Mouse (Mus musculus): ENCODE data around the gene Fam69a.
"Not testable (repeated sequence)": the region's sequence is repeated elsewhere in the genome, so short reads cannot be mapped to it uniquely, and the experiment has no call there.

Gene Fam69a

DNA sequence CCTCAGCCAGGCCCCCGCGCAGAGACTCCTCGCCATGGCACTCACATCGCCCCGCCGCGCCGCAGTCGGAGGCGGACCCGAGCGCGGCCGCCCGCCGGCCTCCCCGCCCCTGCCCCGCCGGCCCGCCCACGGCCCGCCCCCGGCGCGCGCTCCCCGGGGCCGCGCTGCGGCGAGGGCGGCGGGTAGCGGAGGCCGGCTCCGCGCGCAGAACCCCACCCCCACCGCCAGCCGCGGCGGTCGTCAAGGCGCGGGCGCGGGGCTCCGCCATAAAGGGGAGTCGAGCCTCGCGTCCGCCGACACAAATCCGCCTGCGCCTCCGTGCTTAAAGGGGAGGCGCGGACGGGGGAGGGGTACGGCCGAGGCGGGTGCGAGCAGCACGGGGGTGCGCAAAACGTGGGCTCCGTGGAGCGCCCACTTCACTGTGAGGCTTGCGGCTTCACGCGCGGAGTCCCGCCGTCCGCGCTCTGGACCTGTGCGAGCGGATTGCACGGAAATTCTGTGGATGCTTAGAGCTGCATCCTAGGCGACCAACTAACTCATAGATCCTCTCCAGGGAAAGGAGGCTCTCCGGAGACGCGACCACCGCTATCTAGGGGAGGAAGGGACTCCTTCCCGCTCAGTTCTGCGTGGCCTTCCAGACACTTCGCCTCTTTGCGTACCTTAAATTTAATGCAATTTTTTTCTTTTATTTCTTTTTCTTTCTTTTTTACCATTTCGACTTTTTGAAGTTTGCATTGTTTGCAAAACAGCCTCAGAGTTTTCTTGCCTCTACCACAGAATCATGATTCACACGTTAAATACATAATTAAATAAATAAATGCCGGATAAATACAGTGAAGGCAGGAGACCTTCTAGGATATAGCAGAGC is at the start of gene Fam69a:
Gene Fam69a (minus strand): TSS at position 119 of the 868 bp plus-strand sequence.
- peak in 1 of 2 experiments; percentile 35 for DNase-seq (ENCODE audit: low read depth in 1 of 2, low spot score in 2 of 2)

GRCm38 (mm10) chr5:108035523-108035922 is 48.6 kb upstream of the Fam69a start:
- no peak for DNase-seq (ENCODE audit: low read depth in 1 of 2, low spot score in 2 of 2)

DNA sequence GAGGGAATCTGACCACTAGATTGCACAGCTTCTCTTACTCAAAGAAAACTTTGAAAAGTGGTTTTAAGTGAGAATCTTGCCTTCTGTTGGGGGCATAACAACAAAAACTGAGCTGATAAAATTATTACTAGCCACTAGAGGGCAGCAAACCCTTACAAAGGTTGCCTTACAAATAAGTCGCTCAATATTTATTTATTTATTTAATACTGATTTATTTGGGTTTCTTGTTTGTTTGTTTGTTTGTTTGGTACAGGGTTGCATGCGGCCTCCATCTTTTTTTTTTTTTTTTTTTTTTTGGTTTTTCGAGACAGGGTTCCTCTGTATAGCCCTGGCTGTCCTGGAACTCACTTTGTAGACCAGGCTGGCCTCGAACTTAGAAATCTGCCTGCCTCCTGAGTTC is 47.3 kb upstream of the Fam69a start:
- DNase-seq (ENCODE audit: low read depth in 1 of 2, low spot score in 2 of 2), result no peak

GRCm38 (mm10) chr5:108031267-108031666 is 44.4 kb upstream of the Fam69a start:
- peak; percentile 27 to 40 for DNase-seq (ENCODE audit: low read depth in 1 of 2, low spot score in 2 of 2)

- no peak for DNase-seq (ENCODE audit: low read depth in 1 of 2, low spot score in 2 of 2)
Observed at GRCm38 (mm10) chr5:108029968-108030367, 43.1 kb upstream of the Fam69a start.

GRCm38 (mm10) chr5:108028797-108029536 is 42.1 kb upstream of the Fam69a start:
- DNase-seq (ENCODE audit: low read depth in 1 of 2, low spot score in 2 of 2), result not testable (repeated sequence)

DNA sequence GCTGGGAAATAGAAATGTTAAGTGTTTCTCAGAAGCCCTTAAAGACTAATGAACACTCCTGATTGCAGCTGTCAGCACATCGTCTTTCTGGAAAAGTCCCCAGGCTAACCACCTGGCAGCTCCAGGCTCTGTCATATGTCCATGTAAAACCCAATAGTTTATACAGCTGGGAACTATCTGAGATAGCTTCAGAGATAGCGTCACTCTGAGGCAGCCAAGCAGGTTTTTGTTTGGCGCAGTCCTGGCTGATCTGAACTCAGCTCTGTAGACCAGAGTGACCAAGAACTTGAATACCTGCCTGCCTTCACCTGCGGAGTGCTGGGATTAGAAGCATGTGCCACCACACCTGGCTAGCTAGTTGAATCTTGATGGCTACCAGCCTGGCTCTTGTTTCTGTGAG is 41.3 kb upstream of the Fam69a start:
- no peak for DNase-seq (ENCODE audit: low read depth in 1 of 2, low spot score in 2 of 2)

DNA sequence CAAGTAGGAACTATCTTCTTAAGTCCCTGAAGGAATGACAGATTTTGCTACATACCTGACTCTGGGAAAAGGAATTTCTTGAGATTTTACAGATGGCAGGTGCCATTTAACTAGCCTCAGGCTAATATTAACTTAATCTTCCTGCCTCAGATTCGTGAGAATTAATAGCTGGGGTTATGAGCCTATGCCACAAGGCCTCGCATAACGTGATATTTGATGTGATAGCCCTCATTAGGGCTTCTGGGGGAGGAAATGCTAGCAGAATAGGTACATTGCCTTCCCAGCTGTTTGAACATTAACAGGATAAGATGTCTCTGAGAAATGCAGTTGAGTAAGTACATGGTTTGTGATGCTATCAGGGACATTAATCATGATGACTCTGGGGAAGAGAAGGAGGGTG is 34.5 kb upstream of the Fam69a start:
- DNase-seq (ENCODE audit: low read depth in 1 of 2, low spot score in 2 of 2), result no peak

GRCm38 (mm10) chr5:108019367-108019766 is 32.5 kb upstream of the Fam69a start:
- DNase-seq (ENCODE audit: low read depth in 1 of 2, low spot score in 2 of 2), result no peak

GRCm38 (mm10) chr5:108017232-108017631 is 30.3 kb upstream of the Fam69a start:
- no peak for DNase-seq (ENCODE audit: low read depth in 1 of 2, low spot score in 2 of 2)

DNA sequence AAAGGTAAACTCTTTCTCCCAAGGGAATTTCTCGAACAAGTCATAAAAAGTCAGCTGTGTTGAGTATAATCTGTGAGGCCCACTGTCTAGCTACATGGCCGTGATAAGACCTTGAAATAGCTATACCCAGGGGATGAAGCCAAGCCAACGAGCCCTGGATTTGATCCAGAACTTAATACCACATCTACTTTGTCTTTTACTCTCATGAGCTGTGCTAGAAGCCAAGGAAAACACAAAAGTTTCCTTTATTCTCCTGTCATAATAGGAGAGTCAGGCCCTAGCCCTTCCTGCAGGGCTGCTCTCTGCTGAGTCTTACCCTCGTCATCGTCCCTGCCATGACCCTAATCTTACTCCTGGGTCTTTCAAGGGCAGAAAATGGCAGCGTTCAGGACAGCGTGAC is 28.5 kb upstream of the Fam69a start:
- no peak for DNase-seq (ENCODE audit: low read depth in 1 of 2, low spot score in 2 of 2)

GRCm38 (mm10) chr5:108014173-108014572 is 27.3 kb upstream of the Fam69a start:
- no peak for DNase-seq (ENCODE audit: low read depth in 1 of 2, low spot score in 2 of 2)

DNA sequence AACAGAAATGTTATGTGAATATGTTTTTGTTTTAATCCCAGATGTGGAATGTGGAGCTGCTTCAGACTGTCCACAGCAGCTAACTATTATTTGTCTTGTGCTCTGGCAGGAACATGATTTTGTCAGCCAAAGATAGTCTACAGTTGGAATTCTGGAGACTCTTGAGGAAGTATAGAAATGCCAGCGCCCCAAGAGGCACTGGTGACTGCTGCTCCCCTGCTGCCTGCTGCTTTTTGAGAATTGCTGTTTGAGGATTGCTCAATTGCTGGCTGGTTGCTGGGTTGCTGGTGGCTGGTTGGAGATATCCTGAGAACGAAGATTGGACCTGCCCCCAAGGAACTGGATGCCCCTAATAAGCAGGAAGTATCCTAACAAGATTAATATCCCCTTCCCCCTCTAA is 22.8 kb upstream of the Fam69a start:
- no peak for DNase-seq (ENCODE audit: low read depth in 1 of 2, low spot score in 2 of 2)

- no peak for DNase-seq (ENCODE audit: low read depth in 1 of 2, low spot score in 2 of 2)
Observed at GRCm38 (mm10) chr5:108005134-108005533, 18.2 kb upstream of the Fam69a start.

- no peak for DNase-seq (ENCODE audit: low read depth in 1 of 2, low spot score in 2 of 2)
Observed at GRCm38 (mm10) chr5:108002734-108003133, 15.8 kb upstream of the Fam69a start.

DNA sequence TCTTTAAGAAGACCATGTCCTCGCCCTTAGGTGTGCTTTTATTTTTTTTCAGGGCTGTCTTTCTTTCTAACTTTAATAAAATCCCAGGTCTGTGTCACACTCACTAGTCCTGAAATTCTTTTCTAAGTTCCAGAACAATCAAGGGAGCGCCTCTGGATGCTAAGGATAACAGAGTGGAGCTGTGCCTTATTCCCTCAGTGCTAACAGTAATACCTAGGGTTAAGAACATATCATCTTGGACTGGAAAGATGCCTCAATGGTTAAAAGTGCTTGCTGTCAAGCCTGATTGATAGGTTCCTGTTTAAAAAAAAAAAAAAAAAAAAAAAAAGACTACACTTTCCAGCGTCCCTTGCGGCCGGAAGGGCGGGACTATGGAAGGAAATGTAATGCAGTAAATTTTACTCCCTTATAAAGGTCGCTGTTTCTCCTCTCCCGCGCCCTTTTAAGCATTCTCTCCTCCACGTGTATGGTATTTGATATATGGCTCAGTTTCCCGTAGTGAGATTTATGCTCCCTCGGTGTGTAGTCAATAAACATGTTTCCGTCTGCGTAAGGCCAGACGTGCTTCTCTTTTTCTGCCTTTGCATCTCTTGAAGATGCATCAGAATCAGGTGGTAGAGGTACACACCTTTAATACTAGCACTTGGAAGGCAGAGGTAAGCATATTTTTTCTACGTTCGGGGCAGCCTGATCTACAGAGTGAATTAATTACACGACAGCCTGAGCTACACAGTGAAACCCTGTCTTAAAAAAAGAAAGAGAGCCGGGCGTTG is 14.1 kb upstream of the Fam69a start:
- DNase-seq (ENCODE audit: low read depth in 1 of 2, low spot score in 2 of 2), result peak in 1 of 2 experiments; percentile 25

- DNase-seq (ENCODE audit: low read depth in 1 of 2, low spot score in 2 of 2), result no peak
Observed at GRCm38 (mm10) chr5:107997717-107998116, 10.8 kb upstream of the Fam69a start.

DNA sequence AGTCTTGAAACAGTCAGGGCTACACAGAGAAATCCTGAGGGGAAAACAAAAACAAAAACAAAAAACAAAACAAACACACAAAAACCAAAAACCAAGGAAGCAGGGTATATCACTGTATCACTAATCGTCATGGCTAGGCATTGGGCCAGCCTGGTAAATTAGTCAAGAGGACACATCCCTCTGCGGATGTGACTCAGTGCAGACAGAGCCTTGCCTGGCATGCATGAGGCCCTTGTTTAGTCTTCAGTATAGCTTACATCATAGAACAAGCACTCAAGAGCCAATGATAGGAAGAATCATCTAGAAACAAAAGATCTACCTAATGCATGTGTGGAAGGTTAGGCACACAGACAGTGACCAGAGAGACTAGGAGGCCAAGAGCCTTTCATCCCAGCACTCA is 9.1 kb upstream of the Fam69a start:
- no peak for DNase-seq (ENCODE audit: low read depth in 1 of 2, low spot score in 2 of 2)

GRCm38 (mm10) chr5:107987835-107988251 is 958 bp upstream of the Fam69a start:
- DNase-seq (ENCODE audit: low read depth in 1 of 2, low spot score in 2 of 2), result no peak

DNA sequence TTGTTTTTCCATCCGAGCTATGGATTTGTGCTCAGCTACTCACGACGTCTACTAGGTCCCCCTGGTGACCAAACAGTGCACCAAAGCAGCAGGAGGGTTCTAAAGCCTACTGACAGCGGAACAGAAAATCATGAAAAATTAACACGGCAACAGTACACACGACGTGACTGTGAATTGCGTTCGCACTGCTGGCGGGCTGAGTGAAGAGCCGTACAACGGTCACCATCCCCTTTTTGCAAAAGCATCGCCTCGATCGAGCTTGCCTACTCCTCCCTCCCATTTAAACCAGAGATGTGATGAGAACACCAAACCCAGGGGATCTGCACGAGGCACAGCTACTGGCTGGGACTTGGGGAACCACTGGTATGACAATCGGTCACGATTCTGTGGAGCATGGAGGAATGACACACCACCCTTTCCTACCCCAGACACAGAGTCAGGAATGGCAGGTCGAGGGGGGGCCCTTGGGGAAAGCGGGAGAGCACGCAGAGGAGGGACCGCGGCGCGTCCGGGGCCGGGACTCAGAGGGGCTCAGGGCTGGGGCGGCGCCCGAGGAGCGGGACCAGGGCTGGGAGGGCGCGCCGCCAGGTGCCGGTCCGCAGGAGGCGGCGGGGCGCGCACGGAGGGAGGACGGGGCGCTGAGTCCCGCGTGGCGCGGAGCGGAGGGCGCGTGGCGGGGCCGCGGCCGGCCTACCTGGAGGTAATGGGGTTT is 474 bp downstream of the Fam69a start:
- peak in 1 of 2 experiments; percentile 49 for DNase-seq (ENCODE audit: low read depth in 1 of 2, low spot score in 2 of 2)

DNA sequence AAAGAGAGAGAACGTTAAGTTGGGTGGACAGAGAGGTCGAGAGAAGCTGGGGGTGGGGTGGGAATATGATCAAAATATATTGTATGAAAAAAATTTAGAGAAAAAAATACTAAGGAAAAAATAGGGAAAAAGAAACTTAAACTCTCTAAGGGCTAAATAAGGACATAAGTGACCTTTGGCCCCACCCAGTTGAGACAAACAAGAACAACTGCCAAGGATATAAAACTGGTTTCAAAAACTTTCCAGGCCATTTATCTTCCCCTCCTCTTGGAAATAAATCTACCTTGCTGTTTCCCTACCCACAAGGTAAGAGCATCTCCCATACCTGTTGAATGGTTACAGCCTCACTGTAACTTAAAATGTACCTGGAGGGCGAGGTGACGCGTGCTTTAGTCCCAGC is 2.9 kb downstream of the Fam69a start:
- no peak for DNase-seq (ENCODE audit: low read depth in 1 of 2, low spot score in 2 of 2)
